Mouse (Mus musculus) myocyte (in vitro differentiated cells): ENCODE results near the gene Igfbp2.

Experiments used
- CEBPB ChIP-seq: IDR thresholded peaks from 2 replicates; pipeline ENCODE4 v1.6.1; 2011; ENCODE audit warnings: mild to moderate bottlenecking, moderate library complexity; ENCODE audit not compliant: poor library complexity, insufficient read depth, severe bottlenecking
- E2F4 ChIP-seq: IDR thresholded peaks from one replicate; pipeline ENCODE4 v1.6.1; 2011; ENCODE audit warnings: mild to moderate bottlenecking, control low read depth, moderate library complexity; ENCODE audit not compliant: insufficient read depth
- MAX ChIP-seq: IDR thresholded peaks from one replicate; pipeline ENCODE4 v1.6.1; 2011; ENCODE audit warnings: low read depth, mild to moderate bottlenecking, control low read depth
- MYOD1 ChIP-seq, 3 experiments: IDR thresholded peaks; one replicate each; pipeline ENCODE4 v1.6.1; 2011; ENCODE audit warnings: control low read depth in 2 of 3, low read depth in 2 of 3, mild to moderate bottlenecking in 2 of 3, moderate library complexity in 1 of 3; ENCODE audit not compliant: insufficient read length in 2 of 3, control insufficient read depth in 1 of 3
- POLR2A ChIP-seq: IDR thresholded peaks from one replicate; pipeline ENCODE4 v1.6.1; 2011; ENCODE audit warnings: low read depth, mild to moderate bottlenecking, control low read depth, moderate library complexity; ENCODE audit not compliant: insufficient read length
- POLR2AphosphoS2 ChIP-seq: IDR thresholded peaks from one replicate; pipeline ENCODE4 v1.6.1; 2011; ENCODE audit warnings: low read depth, control low read depth; ENCODE audit not compliant: insufficient read length
- SRF ChIP-seq: IDR thresholded peaks from one replicate; pipeline ENCODE4 v1.6.1; 2011; ENCODE audit warnings: low read depth; ENCODE audit not compliant: control insufficient read depth, insufficient read length
- TCF3 ChIP-seq: IDR thresholded peaks from one replicate; pipeline ENCODE4 v1.6.1; 2011; ENCODE audit warnings: low read depth, control low read depth; ENCODE audit not compliant: insufficient read length
- USF1 ChIP-seq: IDR thresholded peaks from one replicate; pipeline ENCODE4 v1.6.1; 2011; ENCODE audit warnings: low read depth, mild to moderate bottlenecking, control low read depth, moderate library complexity

DNA sequence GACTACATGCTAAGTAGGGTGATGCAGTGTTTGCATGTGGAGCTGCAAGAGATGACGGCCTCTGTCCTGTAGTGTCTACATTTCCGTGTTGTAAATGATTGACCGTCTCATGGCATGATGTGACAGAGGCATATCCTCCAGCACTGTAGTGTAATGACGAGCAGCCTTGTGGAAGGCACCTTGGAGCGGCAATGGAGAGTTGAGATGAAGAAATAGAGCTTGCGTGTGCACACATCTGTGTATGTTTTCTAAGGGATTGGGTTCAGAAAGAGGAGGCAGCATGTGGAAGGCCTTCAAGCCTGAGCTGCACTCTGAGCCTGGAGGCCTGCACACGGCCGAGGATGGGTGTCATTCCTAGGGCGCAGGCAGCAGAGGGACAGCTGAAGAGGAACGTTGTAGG lies 31.4 kb downstream of the Igfbp2 start:
- TF ChIP-seq POLR2A (no peak), USF1 (no peak), MAX (no peak), E2F4 (no peak), SRF (no peak), MYOD1 (IDR thresholded peaks at IDR 0.05; ENCODE audit: control insufficient read depth in 1 of 3, insufficient read length in 2 of 3, low read depth in 2 of 3) (no peak), TCF3 (no peak), POLR2AphosphoS2 (peak; percentile 77), CEBPB (no peak)
